Mouse (Mus musculus) inflammation-experienced regulatory T-cells, adult 16 weeks (primary cell): ENCODE results near the gene Vmn2r30. TPM values are rescaled to one million over a fixed set of nuclear protein-coding genes. Genes with fewer than 3 reads are reported as not detected.

Experiments
- polyA plus RNA-seq: library from polyadenylated mRNA; unstranded; fragments of 100-300 nt; shearing (Covaris generic); gene quantifications from one replicate; pipeline ENCODE4 v1.2.1, GENCODE M21; 2017

The Vmn2r30 gene
- polyA plus RNA-seq = not detected

DNA sequence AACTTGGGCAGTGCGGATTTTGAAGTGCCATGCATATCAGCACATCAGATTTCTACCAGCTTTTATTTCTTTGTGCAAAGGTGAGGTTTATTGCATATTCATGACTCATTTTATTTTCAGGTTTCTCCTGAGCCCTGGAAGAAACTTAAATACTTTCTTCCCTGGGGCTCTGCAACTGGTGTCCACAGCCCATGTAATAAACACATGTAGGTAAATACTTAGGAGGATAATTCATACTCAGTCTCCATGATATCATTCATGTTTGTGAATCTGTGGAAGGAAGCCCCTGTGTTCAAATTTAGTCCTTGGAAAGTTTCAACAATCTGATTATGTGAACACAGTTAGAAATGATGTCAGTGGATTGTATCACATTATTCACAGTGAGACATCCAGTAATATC is at the start of gene Vmn2r30:
Gene Vmn2r30, minus strand, starts transcription at position 101 of the 400 bp plus-strand sequence.

DNA sequence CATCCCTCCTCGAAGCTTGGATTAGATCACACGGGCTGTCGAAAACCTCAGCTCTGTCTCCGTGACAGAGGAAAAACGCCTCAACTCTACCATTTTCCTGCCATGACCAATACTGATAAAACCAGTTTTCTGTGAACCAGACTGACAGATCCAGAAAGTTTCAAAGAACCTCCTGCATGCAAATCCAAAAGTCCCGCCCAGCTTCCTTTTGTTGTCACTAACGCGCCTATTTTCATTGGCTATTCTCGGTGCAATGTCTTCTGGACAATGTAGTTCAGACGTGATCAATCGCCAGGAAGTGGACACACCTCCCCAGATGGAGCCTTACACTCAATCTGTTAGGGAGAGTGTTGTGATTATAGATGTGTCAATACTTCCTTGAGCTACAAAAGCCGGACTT is 37.0 kb upstream of the Vmn2r30 start, which contains the start of gene Gm45783:
Gene Gm45783, minus strand, starts transcription at position 143 of the 400 bp plus-strand sequence.

DNA sequence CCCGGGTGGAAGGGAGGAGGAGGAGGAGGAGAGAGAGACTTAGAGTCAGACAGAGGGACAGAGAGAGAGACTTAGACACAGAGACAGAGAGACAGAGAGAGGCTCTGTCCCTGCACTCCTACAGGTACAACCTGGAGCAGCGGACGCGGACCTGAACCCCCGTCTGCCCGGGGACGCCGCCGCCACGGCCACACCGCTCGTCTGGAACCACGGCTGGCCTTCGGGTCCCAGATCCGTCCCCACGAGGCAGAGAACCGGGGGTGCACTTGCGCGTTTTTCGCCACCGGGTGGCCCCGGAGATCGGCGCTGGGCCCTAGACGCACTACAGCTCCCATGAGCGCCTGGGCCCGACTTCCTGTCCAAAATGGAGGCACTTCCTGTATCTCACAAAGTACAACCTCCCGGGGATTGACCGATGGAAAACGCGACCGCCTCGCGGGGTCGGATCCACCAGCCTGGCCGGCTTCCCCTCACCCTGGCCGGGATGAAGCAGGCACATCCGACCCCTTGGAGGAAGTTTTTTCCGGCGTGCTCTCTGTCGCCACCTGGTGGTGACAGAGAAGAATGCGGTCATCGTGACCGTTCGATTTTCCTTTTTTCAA is 59.3 kb downstream of the Vmn2r30 start, which contains the start of gene Gm45844:
Gene Gm45844, minus strand, starts transcription at position 324 of the 602 bp plus-strand sequence.

Other genes with a start within 250 kb of the Vmn2r30 start
- gene Zfp954, start 216.1 kb downstream of the Vmn2r30 start, polyA plus RNA-seq = 37.2 TPM
- 17.0 TPM for gene Zfp773, start 200.9 kb downstream of the Vmn2r30 start, polyA plus RNA-seq
- gene Zfp418, start 166.3 kb downstream of the Vmn2r30 start, polyA plus RNA-seq = 5.7 TPM
- gene Zfp772, start 127.6 kb downstream of the Vmn2r30 start, polyA plus RNA-seq = 6.1 TPM
- gene Vmn2r29, start 90.3 kb downstream of the Vmn2r30 start, polyA plus RNA-seq = 0.15 TPM
- 3.6 TPM for gene Gm45844, start 59.3 kb downstream of the Vmn2r30 start, polyA plus RNA-seq
- gene Clcn4, start 36.8 kb downstream of the Vmn2r30 start, polyA plus RNA-seq = 93.2 TPM
- gene Gm45783, start 37.0 kb upstream of the Vmn2r30 start, polyA plus RNA-seq = not detected
- 0.18 TPM for gene Vmn2r31, start 62.1 kb upstream of the Vmn2r30 start, polyA plus RNA-seq
- gene Vmn2r32, start 142.4 kb upstream of the Vmn2r30 start, polyA plus RNA-seq = not detected
- gene Vmn2r33, start 229.2 kb upstream of the Vmn2r30 start, polyA plus RNA-seq = not detected